Mouse (Mus musculus) heart, adult 2 months (tissue): ENCODE measurements around the gene Dscam.

Experiments
- CTCF ChIP-seq: fragments of 200-600 bp; IDR thresholded peaks from 2 replicates; pipeline ENCODE4 v1.8.1; 2022; ENCODE audit warnings: antibody characterized with exemption, mild to moderate bottlenecking, moderate library complexity
- EP300 ChIP-seq: fragments of 200-500 bp; IDR thresholded peaks from 2 replicates; pipeline ENCODE4 v1.6.1; 2011; ENCODE audit warnings: low read depth, low read length, control low read depth; ENCODE audit not compliant: insufficient read depth
- POLR2A ChIP-seq: fragments of 200-500 bp; IDR thresholded peaks from 2 replicates; pipeline ENCODE4 v1.6.1; 2011; ENCODE audit warnings: mild to moderate bottlenecking, low read depth, low read length, control low read depth; ENCODE audit not compliant: insufficient read depth

DNA sequence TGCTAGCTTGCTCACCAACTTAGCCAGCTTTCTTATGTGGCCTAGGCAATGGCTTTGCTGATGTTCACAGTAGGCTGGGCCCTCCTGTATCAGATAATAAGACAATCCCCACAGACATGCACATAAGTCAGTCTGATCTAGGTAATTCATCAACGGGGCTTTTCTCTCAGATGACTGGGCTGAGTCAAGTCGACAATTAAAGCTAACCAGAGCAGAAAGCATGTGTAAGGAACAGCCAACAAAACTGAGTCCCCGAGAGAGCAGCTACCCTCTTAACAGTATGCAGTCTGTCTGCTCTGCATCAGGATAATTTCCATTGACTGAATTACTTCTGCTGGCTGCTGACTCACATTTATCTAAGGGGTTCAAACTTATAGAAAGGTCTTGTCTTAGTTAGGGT, 603.1 kb downstream of the Dscam start:
- TF ChIP-seq CTCF (no peak), POLR2A (no peak), EP300 (no peak)
